Mouse (Mus musculus): ENCODE data around the gene Smarcad1.

GRCm38 (mm10) chr6:65041932-65042331 is 451 bp upstream of the Smarcad1 start:
- no peak for TF ChIP-seq CTCF (IDR thresholded peaks at IDR 0.05)
- no peak for TF ChIP-seq EP300 (IDR thresholded peaks at IDR 0.05; ENCODE audit: insufficient read depth, low read depth, low read length)
- TF ChIP-seq POLR2A (IDR thresholded peaks at IDR 0.05; ENCODE audit: insufficient read depth, low read depth, low read length): no peak

Data from heart, adult 2 months (tissue).